Mouse (Mus musculus): ENCODE data around the gene Gorasp2.

The Gorasp2 gene

GRCm38 (mm10) chr2:70742588-70742987 lies 81.2 kb downstream of the Gorasp2 start:
- in situ Hi-C loops (cut with MboI): no loop called here

GRCm38 (mm10) chr2:70751655-70752054 lies 90.3 kb downstream of the Gorasp2 start:
- in situ Hi-C loops (cut with MboI): no loop called here

- in situ Hi-C loops (cut with MboI): no loop called here
Measured at GRCm38 (mm10) chr2:70752149-70752548, 90.8 kb downstream of the Gorasp2 start.

Measured in mature B cell (primary cell).